Mouse (Mus musculus): ENCODE measurements around the gene Klhl33.
"Not testable (repeated sequence)": the region's sequence is repeated elsewhere in the genome, so short reads cannot be mapped to it uniquely, and the experiment has no call there.

The Klhl33 gene

DNA sequence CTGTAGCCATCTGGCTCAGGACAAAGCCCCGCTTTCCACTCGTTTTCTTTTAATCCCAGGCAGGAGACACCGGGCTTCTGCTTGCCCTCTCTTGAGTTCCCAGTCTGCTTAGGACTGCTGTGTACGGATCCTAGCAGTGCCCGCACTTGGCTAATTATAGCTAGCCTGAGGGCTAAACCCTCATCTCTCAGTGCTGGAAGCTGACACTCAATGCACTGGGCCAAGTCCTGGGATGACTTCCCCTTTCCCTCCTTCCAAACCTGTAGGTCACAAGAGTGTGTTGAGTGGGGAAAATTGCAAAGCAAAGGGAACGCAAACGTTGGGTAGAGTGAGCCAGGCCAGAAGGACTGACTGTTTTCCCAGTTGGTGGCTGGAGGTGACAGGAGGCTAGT, at the start of gene Klhl33:
Klhl33 (minus strand) TSS at position 134 of the 392 bp plus-strand sequence.
- in situ Hi-C loops (cut with MboI; ENCODE audit: low sequenced_read_pairs) = no loop called here

DNA sequence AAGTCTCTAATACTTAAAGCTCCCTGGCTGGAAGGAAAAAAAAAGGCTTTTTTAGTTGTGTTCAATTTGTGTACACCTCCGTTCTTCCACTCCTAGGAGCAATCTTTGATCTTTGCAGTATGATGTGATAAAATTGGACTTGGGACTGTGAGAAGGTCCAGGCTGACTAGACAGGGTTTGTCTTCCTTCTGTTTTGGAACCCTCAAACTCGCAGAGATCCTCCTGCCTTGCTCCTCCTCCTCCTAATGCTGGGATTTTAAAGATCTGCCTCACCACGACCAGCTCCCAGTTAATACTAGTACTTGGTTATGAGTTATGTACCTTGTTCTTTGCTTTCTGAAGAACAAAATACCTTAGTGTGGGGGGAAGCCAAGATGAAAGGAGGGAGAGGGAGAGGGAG, 48.2 kb upstream of the Klhl33 start:
- in situ Hi-C loops (cut with MboI; ENCODE audit: low sequenced_read_pairs) = not testable (repeated sequence)

DNA sequence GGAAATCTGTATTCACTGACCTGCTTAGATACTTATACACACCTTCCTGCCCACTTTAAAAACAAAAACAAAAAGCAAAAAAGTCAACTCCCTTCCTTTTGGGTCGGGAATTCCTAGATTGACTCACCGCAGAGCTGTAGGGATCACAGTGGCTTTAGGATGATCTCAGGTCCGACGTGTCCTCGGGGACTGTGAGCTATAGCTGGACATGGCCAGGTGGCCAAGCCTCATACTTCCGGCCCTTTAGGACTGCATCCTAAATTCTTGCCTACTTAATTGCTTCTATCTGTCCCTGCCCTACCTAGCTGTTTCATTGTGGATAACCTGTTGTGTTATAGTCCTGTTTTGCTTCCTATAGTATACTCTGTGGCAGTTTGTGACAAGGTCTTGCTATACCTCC, 47.8 kb upstream of the Klhl33 start:
- in situ Hi-C loops (cut with MboI; ENCODE audit: low sequenced_read_pairs) = not testable (repeated sequence)

DNA sequence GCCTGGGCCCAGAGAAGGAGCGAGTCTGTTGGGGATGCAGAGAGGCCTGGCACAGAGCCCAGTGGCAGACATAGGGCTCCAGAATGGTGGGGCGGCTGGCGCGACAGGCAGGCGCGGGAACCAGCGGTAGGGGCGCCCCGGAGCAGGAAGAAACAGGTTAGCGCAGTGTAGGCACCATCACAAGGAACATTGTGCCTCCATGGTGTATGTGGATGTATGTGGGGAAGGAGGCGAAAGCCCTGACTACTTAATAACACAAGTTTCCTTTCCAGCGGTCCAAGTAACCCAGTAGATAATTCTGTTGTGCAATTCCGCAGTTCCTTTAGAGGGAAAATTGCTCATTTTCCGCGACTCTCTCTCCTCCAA, 47.3 kb upstream of the Klhl33 start:
- in situ Hi-C loops (cut with MboI; ENCODE audit: low sequenced_read_pairs) = not testable (repeated sequence)

DNA sequence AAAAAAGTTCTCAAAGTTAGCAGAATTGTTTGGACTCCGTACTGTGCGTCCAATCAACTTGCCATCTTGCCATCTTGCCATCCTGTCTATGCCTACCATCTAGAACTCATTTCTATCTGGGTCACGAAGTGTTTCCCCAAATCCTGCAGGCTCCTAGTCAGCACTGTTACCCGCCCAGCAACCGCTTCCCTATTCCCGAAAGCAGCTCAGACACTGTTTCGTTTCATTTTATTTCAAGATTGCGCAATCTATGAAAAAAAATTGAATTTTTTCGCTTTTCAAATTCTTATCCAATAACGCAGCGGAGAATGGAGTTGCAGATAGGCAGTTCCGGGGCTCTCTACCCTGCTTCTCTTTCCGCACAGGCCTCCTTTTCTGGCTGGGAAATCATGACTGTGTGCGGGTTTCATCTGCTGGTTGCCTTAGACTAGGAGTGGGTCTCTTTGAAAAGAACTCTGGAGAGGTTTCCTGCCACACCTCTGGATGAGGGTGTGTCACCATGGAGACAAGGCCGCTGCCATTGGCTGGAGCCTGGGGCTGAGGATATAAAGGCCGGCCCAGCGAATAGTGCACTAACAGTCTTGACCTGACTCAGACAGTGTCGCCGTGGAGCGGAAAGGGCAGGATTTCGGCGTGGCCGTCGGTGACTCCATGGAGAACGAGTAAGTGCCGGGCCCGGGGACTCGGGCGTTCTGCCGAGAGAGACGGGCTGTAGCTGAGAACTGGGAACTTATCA, 46.8 kb upstream of the Klhl33 start, which contains the start of gene Gm49342:
Gm49342 (plus strand) TSS at position 586 of the 736 bp plus-strand sequence.
- in situ Hi-C loops (cut with MboI; ENCODE audit: low sequenced_read_pairs) = no loop called here

DNA sequence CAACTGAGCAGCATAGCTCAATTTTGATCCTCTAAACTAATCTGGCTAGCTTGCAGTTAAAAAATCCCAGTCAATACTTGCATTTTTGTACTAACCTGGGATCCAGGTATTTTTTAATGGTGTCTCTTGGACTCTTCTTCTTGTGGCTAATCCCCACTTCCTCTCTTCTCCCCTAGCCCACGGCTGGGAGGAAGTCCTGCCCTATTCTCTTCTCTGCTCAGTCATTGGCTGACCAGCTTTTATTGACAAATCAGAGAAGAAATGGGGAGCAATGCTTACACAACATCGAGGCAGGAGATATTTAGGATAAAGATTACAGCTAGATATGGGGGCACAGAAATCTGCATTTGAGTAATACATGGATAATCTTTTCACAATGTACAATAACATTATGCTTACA, 41.6 kb upstream of the Klhl33 start:
- in situ Hi-C loops (cut with MboI; ENCODE audit: low sequenced_read_pairs) = no loop called here

DNA sequence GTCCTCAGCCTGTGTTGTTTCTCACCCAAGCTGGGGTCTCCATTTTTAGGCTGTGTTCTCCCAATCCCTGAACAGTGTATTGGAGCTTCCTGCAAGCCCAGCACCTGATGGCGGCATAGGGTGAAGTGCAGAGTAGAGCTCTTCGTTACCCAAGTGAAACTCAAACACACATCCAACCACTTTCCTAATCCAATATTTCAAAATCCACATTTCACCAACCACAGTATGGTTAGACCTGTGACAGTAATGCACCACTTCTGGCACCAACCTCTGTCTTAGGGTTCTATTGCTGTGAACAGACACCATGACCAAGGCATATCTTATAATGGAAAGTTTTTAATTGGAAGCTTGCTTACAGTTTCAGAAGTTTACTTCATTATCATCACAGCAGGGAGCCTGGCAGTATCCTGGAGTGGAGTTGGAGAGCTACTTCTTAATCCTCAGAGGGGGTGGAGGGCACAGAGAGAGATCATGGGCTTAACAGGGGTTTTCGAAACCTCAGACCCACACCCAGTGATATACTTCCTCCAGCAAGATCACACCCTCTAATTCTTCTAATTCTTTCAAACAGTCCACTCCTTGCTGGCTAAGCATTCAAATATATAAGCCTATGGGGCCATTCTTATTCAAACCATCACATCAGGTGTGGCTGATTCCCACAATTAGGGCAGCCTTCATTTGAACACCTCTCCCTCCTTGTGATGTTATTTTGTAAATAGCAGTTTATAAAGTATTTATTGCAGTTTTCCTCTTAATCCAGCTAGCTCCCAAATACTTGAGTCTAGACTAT, 41.0 kb upstream of the Klhl33 start:
- in situ Hi-C loops (cut with MboI; ENCODE audit: low sequenced_read_pairs) = no loop called here

DNA sequence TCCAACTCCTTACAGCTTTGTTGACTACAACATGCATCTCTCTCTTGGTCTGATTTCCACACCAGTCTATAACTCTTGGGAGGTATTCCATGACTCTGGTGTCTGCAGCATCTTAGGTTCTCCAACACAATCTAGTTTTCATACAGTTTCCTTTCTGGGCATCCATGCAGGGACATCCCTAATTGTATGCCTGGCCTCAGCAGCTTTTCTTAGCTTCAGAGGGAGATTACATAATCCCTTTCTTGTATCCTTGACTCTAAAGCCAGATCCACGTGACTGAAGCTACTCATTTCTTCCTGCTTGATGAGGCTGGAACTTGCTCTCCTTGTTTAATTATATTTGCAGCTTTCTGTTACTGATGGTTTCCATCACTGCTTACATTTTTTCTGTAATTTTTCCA, 39.3 kb upstream of the Klhl33 start:
- in situ Hi-C loops (cut with MboI; ENCODE audit: low sequenced_read_pairs) = no loop called here

DNA sequence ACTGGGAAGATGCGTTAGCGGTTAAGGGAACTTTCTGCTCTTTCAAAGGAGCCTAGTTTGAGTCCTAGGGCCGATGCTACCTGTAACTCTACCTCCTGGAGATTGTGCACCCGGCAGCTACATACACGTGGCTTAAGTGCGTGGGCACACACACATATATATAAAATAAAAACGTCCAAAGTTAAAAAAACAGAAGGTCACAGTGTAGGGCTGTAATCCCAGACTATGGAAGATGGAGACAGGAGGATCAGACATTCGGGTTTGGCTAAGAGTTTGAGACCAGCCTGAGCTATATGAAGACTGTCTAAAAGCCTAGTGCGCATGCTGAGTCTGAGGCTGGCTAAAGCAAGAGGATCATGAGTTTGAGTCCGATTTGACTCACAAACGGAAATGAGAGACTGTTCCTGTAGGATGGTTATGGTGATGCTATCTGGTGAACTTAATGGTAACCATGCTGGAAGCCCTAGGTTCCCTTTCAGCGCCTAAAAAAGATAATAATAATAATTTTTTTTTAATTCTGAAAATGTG, 34.2 kb upstream of the Klhl33 start:
- in situ Hi-C loops (cut with MboI; ENCODE audit: low sequenced_read_pairs) = no loop called here

DNA sequence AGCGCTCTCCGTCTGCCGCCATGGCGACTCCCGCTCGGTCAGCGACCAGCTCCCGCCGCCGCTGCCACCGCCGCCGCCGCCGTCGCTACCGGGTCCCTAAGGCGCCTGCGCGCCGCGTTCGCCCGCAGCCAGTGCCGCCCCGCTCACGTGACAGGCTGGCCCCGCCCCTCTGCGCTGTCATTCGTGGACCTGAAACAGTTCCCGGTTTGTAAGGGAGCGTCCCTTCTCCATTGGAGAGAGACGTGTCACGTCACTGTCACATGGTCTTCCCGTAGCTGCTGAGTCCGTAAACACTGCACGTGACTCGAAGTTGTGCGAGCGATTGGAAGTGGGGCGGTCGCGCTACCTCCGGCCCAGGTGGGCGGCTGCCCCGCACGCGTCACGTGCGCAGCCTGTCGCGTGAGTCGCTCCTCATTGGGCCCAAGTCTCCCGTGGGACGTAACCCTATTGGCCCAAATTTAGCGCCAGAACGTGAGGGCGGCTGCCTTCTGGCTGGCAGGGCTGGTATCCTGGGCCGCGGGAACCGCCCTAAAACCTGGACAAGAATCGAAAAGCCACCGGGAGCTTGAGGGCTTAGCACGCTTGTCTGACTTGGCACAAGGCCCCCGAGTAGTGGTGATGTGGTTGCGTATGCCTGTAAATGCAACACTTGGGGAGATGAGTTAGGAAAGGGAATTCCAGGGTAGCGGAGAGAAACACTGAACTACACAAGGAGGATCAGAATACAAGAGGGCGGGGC, 33.6 kb upstream of the Klhl33 start, which contains the start of the genes Pip4p1 and Pnp:
Pip4p1 (minus strand) TSS at position 103 of the 739 bp plus-strand sequence.
Pnp (plus strand) TSS at position 329 of the 739 bp plus-strand sequence.
- in situ Hi-C loops (cut with MboI; ENCODE audit: low sequenced_read_pairs) = no loop called here

DNA sequence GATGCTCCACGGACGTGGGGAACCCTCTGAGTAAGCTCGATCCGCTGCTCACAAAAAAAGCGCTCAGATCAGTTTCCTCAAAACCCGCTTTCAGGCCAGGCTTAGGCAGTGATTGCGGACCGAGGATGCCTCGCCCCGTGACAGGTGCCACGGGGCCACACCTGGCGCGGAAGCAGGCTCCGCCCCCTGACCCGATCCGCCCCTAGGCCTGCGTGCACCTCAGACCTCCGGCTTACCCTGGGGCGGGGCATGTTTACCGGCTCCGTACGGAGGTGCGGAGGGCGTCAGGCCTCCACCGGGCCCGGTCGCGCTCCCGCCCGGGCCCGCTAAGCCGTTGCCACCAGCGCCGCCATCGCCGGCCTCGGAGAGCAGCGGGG, 33.1 kb upstream of the Klhl33 start:
- in situ Hi-C loops (cut with MboI; ENCODE audit: low sequenced_read_pairs) = no loop called here

DNA sequence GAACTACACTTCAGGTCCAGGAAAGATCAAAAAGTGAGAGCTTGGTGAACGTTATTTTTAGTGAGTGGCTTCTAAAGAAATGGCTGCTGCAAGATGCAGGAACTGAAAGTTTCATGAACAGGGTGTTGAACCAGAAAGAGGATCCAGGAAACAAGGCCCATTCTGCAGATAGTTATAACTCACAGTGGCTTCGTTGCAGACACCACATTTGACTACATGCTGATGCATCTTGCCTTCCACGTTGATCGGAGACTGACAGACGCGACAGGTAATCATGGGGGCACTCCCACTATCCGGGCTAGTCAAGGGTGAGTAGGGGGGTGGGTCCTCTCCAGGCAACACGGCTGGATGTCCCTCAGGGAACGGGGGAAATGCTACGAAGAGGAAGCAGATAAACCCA, 32.6 kb upstream of the Klhl33 start:
- in situ Hi-C loops (cut with MboI; ENCODE audit: low sequenced_read_pairs) = no loop called here

DNA sequence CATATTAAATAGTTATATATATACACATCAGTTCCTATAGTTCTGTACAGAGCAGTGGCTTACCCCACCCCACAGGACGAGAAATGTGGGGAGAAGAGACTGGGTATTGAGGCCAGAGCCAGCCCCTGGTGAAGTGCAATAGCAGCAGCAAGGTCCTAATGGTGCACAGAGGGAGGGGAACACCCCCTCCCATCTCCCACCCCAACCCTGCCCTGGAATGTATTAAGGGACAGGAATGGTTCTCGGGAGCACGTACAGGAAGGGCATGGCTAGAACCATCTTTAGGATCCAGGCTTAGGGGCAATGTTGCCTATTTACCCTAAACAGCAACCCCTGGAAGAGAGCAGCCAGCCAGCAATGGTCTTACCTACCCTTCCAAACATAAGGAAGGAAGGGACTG, 30.1 kb upstream of the Klhl33 start:
- in situ Hi-C loops (cut with MboI; ENCODE audit: low sequenced_read_pairs) = no loop called here

DNA sequence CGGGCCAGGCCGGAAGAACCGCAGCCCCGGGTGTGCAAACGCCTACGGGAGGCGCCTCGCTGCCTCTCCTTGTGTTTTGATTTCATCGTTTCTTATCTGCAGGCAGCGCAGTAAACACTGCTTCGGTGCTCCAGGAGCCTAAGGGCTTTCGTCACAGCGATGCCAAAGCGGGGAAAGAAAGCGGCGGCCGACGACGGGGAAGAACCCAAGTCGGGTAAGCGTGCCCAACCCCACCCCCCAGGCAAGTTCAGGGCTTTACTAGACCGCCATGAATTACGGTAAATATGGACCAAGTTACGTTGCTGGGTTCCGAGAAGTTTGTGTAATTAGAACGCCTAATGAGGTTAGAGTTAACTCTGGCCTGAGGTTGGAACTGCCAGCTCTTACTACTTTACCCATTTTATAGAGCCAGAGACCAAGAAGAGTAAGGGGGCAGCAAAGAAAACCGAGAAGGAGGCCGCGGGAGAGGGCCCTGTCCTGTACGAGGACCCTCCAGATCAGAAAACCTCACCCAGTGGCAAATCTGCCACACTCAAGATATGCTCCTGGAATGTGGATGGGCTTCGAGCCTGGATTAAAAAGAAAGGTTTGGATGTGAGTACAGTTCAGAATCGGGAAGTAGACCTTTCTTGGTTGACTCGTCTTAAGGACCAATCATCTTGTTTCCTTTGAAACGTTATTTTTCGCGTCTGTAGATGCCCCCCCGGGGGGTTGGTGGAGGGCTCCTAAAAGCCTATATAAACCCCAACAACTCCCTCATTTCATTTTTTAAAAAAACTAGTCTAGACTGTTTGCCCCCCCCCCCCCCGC, 28.0 kb upstream of the Klhl33 start:
- in situ Hi-C loops (cut with MboI; ENCODE audit: low sequenced_read_pairs) = no loop called here

DNA sequence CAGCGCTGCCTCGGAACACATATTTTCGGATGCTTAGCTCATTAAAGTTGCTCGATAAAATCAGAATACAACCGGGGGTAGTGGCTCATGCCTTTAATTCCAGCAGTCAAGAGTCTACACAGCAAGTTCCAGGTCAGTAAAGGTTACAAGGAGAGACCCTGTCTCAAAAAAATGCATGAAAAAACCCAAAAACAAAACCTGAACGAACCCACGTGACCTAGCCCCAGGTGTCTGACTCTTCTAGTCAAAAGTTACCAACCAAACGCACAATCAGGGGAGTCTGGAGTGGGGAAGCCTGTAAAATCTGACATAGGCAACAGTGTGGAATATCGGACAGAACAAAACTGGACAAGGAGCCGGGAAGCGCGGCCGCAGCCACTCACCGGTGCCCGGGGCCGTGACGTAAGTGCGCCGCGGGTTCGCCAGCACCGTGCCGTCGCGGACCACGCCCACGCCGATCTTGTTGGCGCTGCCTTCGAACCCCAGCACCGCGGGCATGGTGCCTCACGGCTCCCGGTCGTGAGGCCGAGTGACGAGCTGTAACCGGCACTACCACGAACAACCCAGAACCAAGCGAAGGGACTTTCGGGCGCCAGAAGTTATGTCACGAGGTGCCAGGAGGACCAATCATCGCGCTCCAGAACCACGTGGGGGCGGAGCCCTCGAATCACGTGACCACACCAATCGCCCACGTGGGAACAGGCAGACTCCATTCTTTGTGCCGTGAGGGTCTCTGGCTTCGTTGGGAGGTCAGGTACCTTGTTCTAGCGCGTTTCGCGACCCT, 27.2 kb upstream of the Klhl33 start, which contains the start of the genes Osgep and Apex1:
Osgep (minus strand) TSS at position 613 of the 784 bp plus-strand sequence.
Apex1 (plus strand) TSS at position 688 of the 784 bp plus-strand sequence.
- in situ Hi-C loops (cut with MboI; ENCODE audit: low sequenced_read_pairs) = no loop called here

DNA sequence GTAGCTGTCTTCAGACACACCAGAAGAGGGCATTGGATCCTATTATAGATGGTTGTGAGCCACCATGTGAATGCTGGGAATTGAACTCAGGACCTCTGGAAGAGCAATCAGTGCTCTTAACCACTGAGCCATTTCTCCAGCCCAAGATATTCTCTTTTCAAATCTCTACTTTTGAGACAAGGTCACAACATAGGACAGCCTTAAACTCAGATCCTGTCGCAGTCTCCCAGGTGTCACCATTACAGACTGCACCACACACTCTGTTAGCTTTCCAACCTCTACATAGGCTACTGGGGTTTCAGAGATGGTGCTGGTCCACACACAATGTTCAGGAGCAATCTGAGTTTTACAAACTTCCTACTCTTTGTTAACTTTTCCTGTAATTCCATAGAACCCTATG, 26.1 kb upstream of the Klhl33 start:
- in situ Hi-C loops (cut with MboI; ENCODE audit: low sequenced_read_pairs) = not testable (repeated sequence)

DNA sequence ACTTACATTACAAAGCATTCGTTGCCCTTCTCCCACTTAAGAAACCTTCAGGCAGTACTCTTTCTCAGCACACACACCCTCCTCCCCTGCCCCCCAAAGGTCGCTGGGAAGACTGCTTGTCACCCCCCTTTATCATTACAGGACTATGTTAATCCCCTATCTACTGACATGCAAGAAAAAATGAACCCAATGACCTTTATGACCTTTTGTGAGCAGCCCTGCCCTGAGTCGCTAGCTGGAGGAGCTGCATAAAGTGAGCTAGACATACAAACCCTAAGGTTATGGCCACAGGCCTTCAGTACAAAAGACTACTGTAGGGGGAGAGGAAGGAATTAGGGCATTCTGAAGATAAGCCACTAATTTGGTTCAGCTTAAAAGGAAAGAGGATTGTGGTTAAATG, 14.0 kb upstream of the Klhl33 start:
- in situ Hi-C loops (cut with MboI; ENCODE audit: low sequenced_read_pairs) = no loop called here

DNA sequence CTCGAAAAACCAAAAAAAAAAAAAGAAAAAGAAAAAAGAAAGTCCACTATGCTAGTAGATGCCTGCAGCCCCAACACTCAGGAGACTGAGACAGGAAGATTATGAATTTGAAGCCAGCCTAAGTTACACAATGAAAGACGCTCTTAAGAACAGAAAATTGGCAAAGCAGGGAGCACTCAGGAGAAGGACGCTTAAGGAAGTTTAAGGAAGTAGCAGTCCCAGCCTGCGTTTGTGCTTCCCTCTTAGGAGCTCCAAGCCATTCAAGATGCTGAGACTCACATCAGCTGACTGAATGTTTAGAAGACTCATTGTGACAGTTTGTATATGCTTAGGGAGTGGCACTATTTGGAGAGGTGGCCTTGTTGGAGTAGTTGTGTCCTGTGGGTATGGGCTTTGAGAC, 10.8 kb upstream of the Klhl33 start:
- in situ Hi-C loops (cut with MboI; ENCODE audit: low sequenced_read_pairs) = no loop called here

DNA sequence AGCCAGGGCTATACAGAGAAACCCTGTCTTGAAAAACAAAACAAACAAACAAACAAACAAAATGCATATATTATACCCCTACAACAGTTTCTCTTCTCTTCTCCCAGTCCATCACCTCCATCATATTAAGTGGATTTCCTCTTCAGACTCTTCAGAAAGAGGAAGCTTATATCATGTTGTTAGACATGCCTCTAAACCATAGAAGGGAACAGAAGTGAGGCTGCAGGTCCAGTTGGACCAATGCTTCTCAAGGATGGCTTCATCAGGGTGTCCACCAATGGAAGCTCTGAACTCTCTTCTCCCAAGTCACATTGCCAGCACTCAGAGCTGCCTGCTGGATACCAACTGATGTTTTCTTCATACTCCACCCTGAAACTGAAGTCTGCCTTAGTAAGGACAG, 8.0 kb upstream of the Klhl33 start:
- in situ Hi-C loops (cut with MboI; ENCODE audit: low sequenced_read_pairs) = not testable (repeated sequence)

DNA sequence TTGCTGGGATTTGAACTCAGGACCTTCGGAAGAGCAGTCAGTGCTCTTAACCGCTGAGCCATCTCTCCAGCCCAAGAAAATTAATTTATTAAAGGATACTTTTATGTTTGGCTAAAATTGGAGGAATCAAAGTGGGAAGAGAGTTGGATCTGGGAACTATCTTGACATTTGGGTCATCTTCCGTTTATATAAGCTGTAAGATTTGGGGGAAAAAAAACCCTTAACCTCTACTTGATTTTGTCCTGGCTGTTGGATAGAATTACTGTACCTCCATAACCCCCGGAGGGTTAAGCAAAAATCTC, 7.5 kb upstream of the Klhl33 start:
- in situ Hi-C loops (cut with MboI; ENCODE audit: low sequenced_read_pairs) = no loop called here
